Mouse (Mus musculus) hindbrain, embryonic 13.5 days (tissue): ENCODE data around the gene Apex2. TPM values are rescaled to one million over a fixed set of nuclear protein-coding genes. Genes with fewer than 3 reads are reported as not detected.
A peak's percentile ranks its signal among the peaks of the same experiment; 100 is the strongest.

Experiments used
- ATAC-seq: fragments of 200-750 bp; cut with Nextera tagmentation; 2 replicates; pipeline ENCODE4 v1.8.0; 2017; ENCODE audit warnings: moderate TSS enrichment; ENCODE audit not compliant: low FRiP score
- H3K27ac ChIP-seq: fragments of 300-500 bp; sonication (generic); 2 replicates; pipeline ENCODE4 v1.5.1; 2015; ENCODE audit warnings: inconsistent platforms, mild to moderate bottlenecking, moderate library complexity
- H3K27me3 ChIP-seq: fragments of 300-500 bp; sonication (generic); 2 replicates; pipeline ENCODE4 v1.6.1; 2015; ENCODE audit warnings: mild to moderate bottlenecking, inconsistent platforms
- H3K36me3 ChIP-seq: fragments of 300-500 bp; sonication (generic); 2 replicates; pipeline ENCODE4 v1.6.1; 2015; ENCODE audit warnings: mild to moderate bottlenecking, inconsistent platforms
- H3K4me1 ChIP-seq: fragments of 300-500 bp; sonication (generic); replicated peaks from 2 replicates; pipeline ENCODE4 v1.6.1; 2015; ENCODE audit warnings: inconsistent platforms
- H3K4me2 ChIP-seq: fragments of 300-500 bp; sonication (generic); 2 replicates; pipeline ENCODE4 v1.6.1; 2015; ENCODE audit warnings: inconsistent platforms, mild to moderate bottlenecking, moderate library complexity
- H3K4me3 ChIP-seq: fragments of 300-500 bp; sonication (generic); 2 replicates; pipeline ENCODE4 v1.5.1; 2015; ENCODE audit warnings: mild to moderate bottlenecking, inconsistent platforms
- H3K9ac ChIP-seq: fragments of 300-500 bp; sonication (generic); 2 replicates; pipeline ENCODE4 v1.6.1; 2015; ENCODE audit warnings: mild to moderate bottlenecking, inconsistent platforms
- H3K9me3 ChIP-seq: fragments of 300-500 bp; sonication (generic); 2 replicates; pipeline ENCODE4 v1.6.1; 2016; ENCODE audit warnings: inconsistent platforms
- WGBS: fragments of 180-500 bp; shearing (Covaris S2); methylation state at CpG from one replicate; pipeline ENCODE4 v1.1.7; 2015; 5-methylcytosine and 5-hydroxymethylcytosine counted together
- microRNA-seq: library from miRNA; unstranded; fragments of <30 nt; microRNA quantifications from one replicate; pipeline ENCODE4, GENCODE M21; 2016
- polyA plus RNA-seq: library from polyadenylated mRNA; unstranded; fragments of >200 nt; fragmentation: Nextera tagmentation; extraction: Ambion mirVana; gene quantifications from 2 replicates; pipeline ENCODE4 v1.2.1, GENCODE M21; 2015

The Apex2 gene
- polyA plus RNA-seq, 1 experiment from 2014 or later: 19.7 TPM

- peak overlapping the region; percentile 43 for H3K4me3 ChIP-seq
- no peaks in the 10 kb centered on the region for H3K27me3 ChIP-seq
- peak overlapping the region; percentile 21; the same call in 1 of the 2 replicates for H3K4me2 ChIP-seq
- H3K4me1 ChIP-seq: no peaks in the 10 kb centered on the region
- under 1% methylated on average over 34 of the region's 34 CpGs for WGBS
- no peaks in the 10 kb centered on the region for H3K36me3 ChIP-seq
- peak overlapping the region; percentile 58 for H3K9ac ChIP-seq
- no peaks in the 10 kb centered on the region for H3K9me3 ChIP-seq
- peak; percentile 98 for ATAC-seq
- peak overlapping the region; percentile 93 for H3K27ac ChIP-seq
These were observed 111.6 kb downstream of the Apex2 start for GRCm38 (mm10) chrX:150477854-150478780.

DNA sequence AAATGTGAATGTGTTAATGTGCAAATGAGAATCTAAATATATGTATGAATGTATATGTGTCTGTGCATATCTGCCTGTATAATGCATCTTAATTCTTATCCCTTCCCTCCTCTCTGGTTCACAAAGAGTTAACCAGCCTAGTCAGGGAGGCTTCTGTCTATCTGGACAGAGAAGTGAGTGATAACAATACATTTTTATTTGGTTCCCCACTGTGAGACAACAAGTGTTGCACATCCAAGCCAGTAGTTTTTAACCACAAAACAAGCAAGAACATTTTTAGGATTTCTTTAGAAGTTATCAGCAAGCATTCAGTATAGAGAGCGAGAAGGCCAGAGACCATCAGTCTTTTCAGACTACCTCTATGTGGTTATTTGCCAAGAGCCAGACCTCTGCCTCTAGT is 118.3 kb downstream of the Apex2 start:
- no peak overlapping the region for H3K9ac ChIP-seq
- H3K36me3 ChIP-seq: no peaks in the 10 kb centered on the region
- H3K27ac ChIP-seq: no peak overlapping the region
- no peaks in the 10 kb centered on the region for H3K27me3 ChIP-seq
- H3K4me1 ChIP-seq: no peaks in the 10 kb centered on the region
- ATAC-seq: no peak
- WGBS: 72% methylated on average over 1 of the region's 1 CpGs
- H3K4me3 ChIP-seq: no peak overlapping the region
- H3K9me3 ChIP-seq: no peaks in the 10 kb centered on the region
- no peak overlapping the region for H3K4me2 ChIP-seq

Small RNA genes within 50 kb of the gene (microRNA-seq; reads per million reads assigned to microRNA genes)
- not detected for gene Mir3620

Other genes with a start within 250 kb of the Apex2 start
- 69.8 and 73.6 TPM in 2 replicates for gene Tmem29, start 130.7 kb downstream of the Apex2 start, polyA plus RNA-seq
- 24.6 and 27.5 TPM in 2 replicates for gene Alas2, start 42.5 kb downstream of the Apex2 start, polyA plus RNA-seq
- 3.6 and 4.4 TPM in 2 replicates for gene Pfkfb1, start 1.6 kb downstream of the Apex2 start, polyA plus RNA-seq
- 63.8 and 70.7 TPM in 2 replicates for gene Tro, start 67.7 kb upstream of the Apex2 start, polyA plus RNA-seq
- gene Maged2, start 224.5 kb upstream of the Apex2 start, polyA plus RNA-seq: 388 and 402 TPM in 2 replicates